Mouse (Mus musculus) erythroblast, embryonic 14.5 days (primary cell): ENCODE results near the gene Cyp17a1. TPM values are rescaled to one million over a fixed set of nuclear protein-coding genes. Genes with fewer than 3 reads are reported as not detected.

Experiments used
- H3K27me3 ChIP-seq: 2 replicates; pipeline ENCODE4 v1.6.1; 2012; ENCODE audit warnings: inconsistent platforms; ENCODE audit not compliant: control insufficient read depth
- H3K36me3 ChIP-seq: 2 replicates; pipeline ENCODE4 v1.6.1; 2012; ENCODE audit warnings: mild to moderate bottlenecking, inconsistent platforms; ENCODE audit not compliant: control insufficient read depth
- H3K4me1 ChIP-seq: 2 replicates; pipeline ENCODE4 v1.6.1; 2012; ENCODE audit warnings: inconsistent platforms; ENCODE audit not compliant: control insufficient read depth
- H3K4me3 ChIP-seq: replicated peaks from 2 replicates; pipeline ENCODE3; 2012; ENCODE audit warnings: moderate library complexity, mild to moderate bottlenecking, inconsistent platforms
- H3K9me3 ChIP-seq: 2 replicates; pipeline ENCODE4 v1.6.1; 2012; ENCODE audit warnings: low read length, inconsistent platforms, mixed read lengths; ENCODE audit not compliant: control insufficient read depth
- GATA1 ChIP-seq: IDR thresholded peaks from 2 replicates; pipeline ENCODE4 v1.6.1; 2012; ENCODE audit warnings: low read length, inconsistent platforms, mixed read lengths
- TAL1 ChIP-seq: IDR thresholded peaks from 3 replicates; pipeline ENCODE4 v1.6.1; 2012; ENCODE audit warnings: low read length, inconsistent platforms, mixed read lengths
- polyA plus RNA-seq: library from polyadenylated mRNA; stranded (reverse); fragments of >175 nt; gene quantifications from 2 replicates; pipeline ENCODE4 v1.2.3, GENCODE M21; 2012

Cyp17a1 gene
- polyA plus RNA-seq, 1 experiment: not detected

GRCm38 (mm10) chr19:46648565-46648964 is 24.4 kb downstream of the Cyp17a1 start:
- TF ChIP-seq TAL1: no peak
- no peak for TF ChIP-seq GATA1
- Histone ChIP-seq H3K9me3 (no peaks in the 10 kb centered on the region), H3K36me3 (peaks cover 62% of the 10 kb centered on the region), H3K27me3 (no peaks in the 10 kb centered on the region), H3K4me1 (no peaks in the 10 kb centered on the region; the same call in 1 of the 2 replicates), H3K4me3 (no peak overlapping the region)

- H3K27me3 ChIP-seq: no peaks in the 10 kb centered on the region
- H3K4me3 ChIP-seq: no peak overlapping the region
- H3K9me3 ChIP-seq: no peaks in the 10 kb centered on the region
- H3K36me3 ChIP-seq: peaks cover 55% of the 10 kb centered on the region
- H3K4me1 ChIP-seq: no peaks in the 10 kb centered on the region
- TF ChIP-seq GATA1: no peak
- TF ChIP-seq TAL1: no peak
Observed at GRCm38 (mm10) chr19:46647850-46648249, 25.1 kb downstream of the Cyp17a1 start.

- no peaks in the 10 kb centered on the region for H3K9me3 ChIP-seq
- H3K36me3 ChIP-seq: peaks cover 49% of the 10 kb centered on the region
- H3K4me3 ChIP-seq: no peak overlapping the region
- TF ChIP-seq TAL1: no peak
- no peak for TF ChIP-seq GATA1
- H3K27me3 ChIP-seq: no peaks in the 10 kb centered on the region
- H3K4me1 ChIP-seq: no peaks in the 10 kb centered on the region
Observed at GRCm38 (mm10) chr19:46647254-46647653, 25.7 kb downstream of the Cyp17a1 start.

GRCm38 (mm10) chr19:46646041-46646481 is 26.9 kb downstream of the Cyp17a1 start:
- H3K4me1 ChIP-seq: peaks cover 3% of the 10 kb centered on the region

GRCm38 (mm10) chr19:46644793-46645602 is 28.0 kb downstream of the Cyp17a1 start:
- no peak overlapping the region for H3K4me3 ChIP-seq
- peaks cover 53% of the 10 kb centered on the region for H3K36me3 ChIP-seq
- peaks cover 10% of the 10 kb centered on the region for H3K4me1 ChIP-seq
- no peaks in the 10 kb centered on the region for H3K9me3 ChIP-seq
- H3K27me3 ChIP-seq: no peaks in the 10 kb centered on the region
- TF ChIP-seq TAL1 (no peak), GATA1 (no peak)

More at GRCm38 (mm10) chr19:46646041-46646481, 26.9 kb downstream of the Cyp17a1 start:
- TF ChIP-seq GATA1 (no peak), TAL1 (no peak)
- Histone ChIP-seq H3K4me3 (no peak overlapping the region), H3K9me3 (no peaks in the 10 kb centered on the region), H3K27me3 (no peaks in the 10 kb centered on the region), H3K36me3 (peaks cover 45% of the 10 kb centered on the region)

GRCm38 (mm10) chr19:46644343-46644792 is 28.6 kb downstream of the Cyp17a1 start:
- H3K4me1 ChIP-seq: peaks cover 16% of the 10 kb centered on the region
- TF ChIP-seq TAL1 (no peak), GATA1 (no peak)
- no peaks in the 10 kb centered on the region for H3K27me3 ChIP-seq
- H3K36me3 ChIP-seq: peaks cover 53% of the 10 kb centered on the region
- H3K9me3 ChIP-seq: no peaks in the 10 kb centered on the region
- no peak overlapping the region for H3K4me3 ChIP-seq

GRCm38 (mm10) chr19:46643236-46643635 is 29.7 kb downstream of the Cyp17a1 start:
- Histone ChIP-seq H3K4me1 (peaks cover 26% of the 10 kb centered on the region), H3K27me3 (no peaks in the 10 kb centered on the region), H3K36me3 (peaks cover 53% of the 10 kb centered on the region), H3K9me3 (no peaks in the 10 kb centered on the region), H3K4me3 (no peak overlapping the region)
- TF ChIP-seq GATA1 (no peak), TAL1 (no peak)

GRCm38 (mm10) chr19:46642136-46642753 is 30.7 kb downstream of the Cyp17a1 start:
- H3K36me3 ChIP-seq: peaks cover 52% of the 10 kb centered on the region

GRCm38 (mm10) chr19:46641420-46642085 is 31.4 kb downstream of the Cyp17a1 start:
- Histone ChIP-seq H3K4me3 (no peak overlapping the region), H3K4me1 (peaks cover 42% of the 10 kb centered on the region), H3K27me3 (no peaks in the 10 kb centered on the region), H3K9me3 (no peaks in the 10 kb centered on the region), H3K36me3 (peaks cover 51% of the 10 kb centered on the region)
- TF ChIP-seq GATA1: no peak
- no peak for TF ChIP-seq TAL1

More at GRCm38 (mm10) chr19:46642136-46642753, 30.7 kb downstream of the Cyp17a1 start:
- Histone ChIP-seq H3K9me3 (no peaks in the 10 kb centered on the region), H3K27me3 (no peaks in the 10 kb centered on the region), H3K4me3 (no peak overlapping the region), H3K4me1 (peaks cover 35% of the 10 kb centered on the region)
- no peak for TF ChIP-seq GATA1
- no peak for TF ChIP-seq TAL1
